Mouse (Mus musculus) megakaryocyte, adult 5-6 weeks (primary cell): ENCODE data around the gene Pik3ap1. TPM values are rescaled to one million over a fixed set of nuclear protein-coding genes. Genes with fewer than 3 reads are reported as not detected.

Experiments
- ATAC-seq: 2 replicates; pipeline ENCODE4 v1.8.0; 2016; ENCODE audit warnings: mild to moderate bottlenecking, inconsistent platforms; ENCODE audit not compliant: poor library complexity, severe bottlenecking
- total RNA-seq, 2 experiments: library from RNA; stranded (forward) in 1 of 2; stranded (reverse) in 1 of 2; fragments of 153-499, 151-499 nt in 1 of 2; fragments of 221-1000, 200-1000 nt in 1 of 2; gene quantifications; 2 replicates each; pipeline versions ENCODE4 v1.2.3 to v1.2.4; 2015 to 2017

Gene Pik3ap1
- total RNA-seq, 2 experiments from 2014 or later, result 15.3 to 16.8 TPM

- ATAC-seq, result peak; percentile 68
These were observed 15.1 kb downstream of the Pik3ap1 start for GRCm38 (mm10) chr19:41369557-41370460.

GRCm38 (mm10) chr19:41366854-41367517, 17.9 kb downstream of the Pik3ap1 start:
- ATAC-seq, result peak; percentile 63

- peak; percentile 7; the same call in 1 of the 2 replicates for ATAC-seq
These were observed 18.6 kb downstream of the Pik3ap1 start for GRCm38 (mm10) chr19:41366192-41366853.

- no peak for ATAC-seq
These were observed 19.3 kb downstream of the Pik3ap1 start for GRCm38 (mm10) chr19:41365570-41365969.

- peak; percentile 31 for ATAC-seq
These were observed 20.4 kb downstream of the Pik3ap1 start for GRCm38 (mm10) chr19:41364509-41364908.

GRCm38 (mm10) chr19:41362963-41363362, 21.9 kb downstream of the Pik3ap1 start:
- no peak for ATAC-seq

- peak; percentile 62 for ATAC-seq
These were observed 24.4 kb downstream of the Pik3ap1 start for GRCm38 (mm10) chr19:41360459-41360858.

- peak; percentile 86 for ATAC-seq
These were observed 30.5 kb downstream of the Pik3ap1 start for GRCm38 (mm10) chr19:41354287-41354951.

GRCm38 (mm10) chr19:41349624-41350023, 35.3 kb downstream of the Pik3ap1 start:
- no peak for ATAC-seq

GRCm38 (mm10) chr19:41348161-41348560, 36.7 kb downstream of the Pik3ap1 start:
- ATAC-seq, result no peak

- ATAC-seq, result no peak
These were observed 37.6 kb downstream of the Pik3ap1 start for GRCm38 (mm10) chr19:41347326-41347725.

GRCm38 (mm10) chr19:41346099-41346850, 38.6 kb downstream of the Pik3ap1 start:
- no peak for ATAC-seq

GRCm38 (mm10) chr19:41345028-41345741, 39.7 kb downstream of the Pik3ap1 start:
- ATAC-seq, result peak; percentile 84

GRCm38 (mm10) chr19:41344666-41345027, 40.3 kb downstream of the Pik3ap1 start:
- ATAC-seq, result peak; percentile 59

- ATAC-seq, result no peak
These were observed 42.3 kb downstream of the Pik3ap1 start for GRCm38 (mm10) chr19:41342592-41343090.

- ATAC-seq, result no peak
These were observed 43.2 kb downstream of the Pik3ap1 start for GRCm38 (mm10) chr19:41341677-41342076.

GRCm38 (mm10) chr19:41339020-41339836, 45.7 kb downstream of the Pik3ap1 start:
- peak; percentile 91 for ATAC-seq

GRCm38 (mm10) chr19:41338379-41338778, 46.5 kb downstream of the Pik3ap1 start:
- no peak for ATAC-seq
